Mouse (Mus musculus) forebrain, embryonic 14.5 days (tissue): Measurements from ENCODE around the gene Cmah. TPM values are rescaled to one million over a fixed set of nuclear protein-coding genes. Genes with fewer than 3 reads are reported as not detected.

Experiments used
- ATAC-seq: fragments of 200-750 bp; cut with Nextera tagmentation; 2 replicates; pipeline ENCODE4 v1.8.0; 2017; ENCODE audit warnings: mild to moderate bottlenecking, moderate library complexity
- DNase-seq: peaks from one replicate; pipeline ENCODE4 v3.0.0-alpha.2; 2015; ENCODE audit warnings: low spot score
- H3K27ac ChIP-seq: fragments of 300-500 bp; sonication (generic); 2 replicates; pipeline ENCODE4 v1.5.1; 2014; ENCODE audit warnings: low read depth, mild to moderate bottlenecking, control low read depth, low read length, moderate library complexity
- H3K27me3 ChIP-seq: fragments of 300-500 bp; sonication (generic); replicated peaks from 2 replicates; pipeline ENCODE4 v1.6.1; 2014; ENCODE audit warnings: low read length, control low read depth, mixed read lengths; ENCODE audit not compliant: control insufficient read depth, insufficient read depth
- H3K36me3 ChIP-seq: fragments of 300-500 bp; sonication (generic); 2 replicates; pipeline ENCODE4 v1.6.1; 2014; ENCODE audit warnings: low read length, control low read depth; ENCODE audit not compliant: control insufficient read depth, insufficient read depth
- H3K4me1 ChIP-seq: fragments of 300-500 bp; sonication (generic); 2 replicates; pipeline ENCODE4 v1.6.1; 2014; ENCODE audit warnings: antibody characterized with exemption, low read length, control low read depth; ENCODE audit not compliant: control insufficient read depth, insufficient read depth
- H3K4me2 ChIP-seq: fragments of 300-500 bp; sonication (generic); 2 replicates; pipeline ENCODE4 v1.6.1; 2014; ENCODE audit warnings: mild to moderate bottlenecking, control low read depth, low read length
- H3K4me3 ChIP-seq: fragments of 300-500 bp; sonication (generic); 2 replicates; pipeline ENCODE4 v1.5.1; 2014; ENCODE audit warnings: low read depth, low read length, control low read depth
- H3K9ac ChIP-seq: fragments of 300-500 bp; sonication (generic); 2 replicates; pipeline ENCODE4 v1.6.1; 2014; ENCODE audit warnings: mild to moderate bottlenecking, low read length, control low read depth, moderate library complexity
- H3K9me3 ChIP-seq: fragments of 300-500 bp; sonication (generic); replicated peaks from 2 replicates; pipeline ENCODE4 v1.6.1; 2016; ENCODE audit warnings: low read length, control low read depth, mixed read lengths; ENCODE audit not compliant: control insufficient read depth
- whole genome bisulfite sequencing: fragments of 180-500 bp; shearing (Covaris S2); extraction: QIAGEN DNeasy Blood & Tissue Kit; methylation state at CpG from one replicate; pipeline ENCODE4 v1.1.7; 2014; 5-methylcytosine and 5-hydroxymethylcytosine counted together
- polyA plus RNA-seq: library from polyadenylated mRNA; unstranded; fragments of >200 nt; fragmentation: Nextera tagmentation; extraction: Ambion mirVana; gene quantifications from 2 replicates; pipeline ENCODE4 v1.2.1, GENCODE M21; 2014

The Cmah gene
- polyA plus RNA-seq, 1 experiment from 2014 or later, result 0.20 TPM

GRCm38 (mm10) chr13:24498342-24498741 lies 171.1 kb downstream of the Cmah start:
- H3K9me3 ChIP-seq, result no peaks in the 10 kb centered on the region
- H3K4me3 ChIP-seq, result no peak overlapping the region
- DNase-seq (no peak), ATAC-seq (no peak)
- H3K27ac ChIP-seq, result no peak overlapping the region
- 80% methylated on average over 6 of the region's 6 CpGs for WGBS
- no peaks in the 10 kb centered on the region for H3K4me1 ChIP-seq
- no peak overlapping the region for H3K9ac ChIP-seq
- H3K27me3 ChIP-seq, result no peaks in the 10 kb centered on the region
- H3K36me3 ChIP-seq, result no peaks in the 10 kb centered on the region
- H3K4me2 ChIP-seq, result no peak overlapping the region

- Histone ChIP-seq H3K4me1 (no peaks in the 10 kb centered on the region), H3K36me3 (no peaks in the 10 kb centered on the region), H3K9me3 (no peaks in the 10 kb centered on the region), H3K9ac (no peak overlapping the region), H3K27ac (no peak overlapping the region), H3K27me3 (no peaks in the 10 kb centered on the region), H3K4me2 (no peak overlapping the region), H3K4me3 (no peak overlapping the region)
- WGBS, result 40% methylated on average over 3 of the region's 3 CpGs
- peak; percentile 65 for DNase-seq
- ATAC-seq, result 0 out of 2 replicates have a peak, but pooled peaks have one; percentile 37
Observed at GRCm38 (mm10) chr13:24499505-24499904, 172.3 kb downstream of the Cmah start.

GRCm38 (mm10) chr13:24501179-24501905 lies 174.1 kb downstream of the Cmah start:
- Histone ChIP-seq H3K4me3 (no peak overlapping the region), H3K9me3 (no peaks in the 10 kb centered on the region), H3K36me3 (no peaks in the 10 kb centered on the region), H3K4me2 (no peak overlapping the region), H3K9ac (no peak overlapping the region), H3K27me3 (no peaks in the 10 kb centered on the region), H3K27ac (no peak overlapping the region), H3K4me1 (no peaks in the 10 kb centered on the region)
- ATAC-seq (peak; percentile 79), DNase-seq (peak; percentile 46)
- WGBS, result 68% methylated on average over 25 of the region's 25 CpGs

- H3K4me1 ChIP-seq, result no peaks in the 10 kb centered on the region
- no peaks in the 10 kb centered on the region for H3K27me3 ChIP-seq
- no peaks in the 10 kb centered on the region for H3K9me3 ChIP-seq
- 89% methylated on average over 3 of the region's 3 CpGs for WGBS
- no peak overlapping the region for H3K4me3 ChIP-seq
- H3K36me3 ChIP-seq, result no peaks in the 10 kb centered on the region
- H3K9ac ChIP-seq, result no peak overlapping the region
- H3K4me2 ChIP-seq, result no peak overlapping the region
- H3K27ac ChIP-seq, result no peak overlapping the region
- ATAC-seq (no peak), DNase-seq (no peak)
Observed at GRCm38 (mm10) chr13:24501919-24502318, 174.7 kb downstream of the Cmah start.

- no peaks in the 10 kb centered on the region for H3K36me3 ChIP-seq
- H3K9me3 ChIP-seq, result no peaks in the 10 kb centered on the region
- H3K27ac ChIP-seq, result no peak overlapping the region
- DNase-seq (no peak), ATAC-seq (no peak)
- WGBS, result 88% methylated on average over 5 of the region's 5 CpGs
- no peak overlapping the region for H3K4me3 ChIP-seq
- no peaks in the 10 kb centered on the region for H3K27me3 ChIP-seq
- no peaks in the 10 kb centered on the region for H3K4me1 ChIP-seq
- H3K9ac ChIP-seq, result no peak overlapping the region
- no peak overlapping the region for H3K4me2 ChIP-seq
Observed at GRCm38 (mm10) chr13:24505812-24506211, 178.6 kb downstream of the Cmah start.

GRCm38 (mm10) chr13:24507156-24507555 lies 180.0 kb downstream of the Cmah start:
- Histone ChIP-seq H3K4me1 (no peaks in the 10 kb centered on the region), H3K9me3 (no peaks in the 10 kb centered on the region), H3K27me3 (no peaks in the 10 kb centered on the region), H3K27ac (no peak overlapping the region), H3K9ac (no peak overlapping the region), H3K4me2 (no peak overlapping the region), H3K36me3 (no peaks in the 10 kb centered on the region), H3K4me3 (no peak overlapping the region)
- 77% methylated on average over 6 of the region's 6 CpGs for WGBS
- ATAC-seq, result no peak
- DNase-seq, result no peak

- no peak overlapping the region for H3K27ac ChIP-seq
- 81% methylated on average over 1 of the region's 1 CpGs for WGBS
- H3K4me3 ChIP-seq, result no peak overlapping the region
- no peaks in the 10 kb centered on the region for H3K27me3 ChIP-seq
- ATAC-seq (no peak), DNase-seq (no peak)
- no peak overlapping the region for H3K4me2 ChIP-seq
- H3K9ac ChIP-seq, result no peak overlapping the region
- no peaks in the 10 kb centered on the region for H3K9me3 ChIP-seq
- no peaks in the 10 kb centered on the region for H3K36me3 ChIP-seq
- no peaks in the 10 kb centered on the region for H3K4me1 ChIP-seq
Observed at GRCm38 (mm10) chr13:24508917-24509316, 181.7 kb downstream of the Cmah start.

GRCm38 (mm10) chr13:24511367-24511766 lies 184.2 kb downstream of the Cmah start:
- Histone ChIP-seq H3K4me3 (no peak overlapping the region), H3K4me2 (no peak overlapping the region), H3K27me3 (no peaks in the 10 kb centered on the region), H3K9ac (no peak overlapping the region), H3K36me3 (no peaks in the 10 kb centered on the region), H3K4me1 (no peaks in the 10 kb centered on the region), H3K27ac (no peak overlapping the region), H3K9me3 (no peaks in the 10 kb centered on the region)
- ATAC-seq (no peak), DNase-seq (no peak)
- WGBS, result 89% methylated on average over 1 of the region's 1 CpGs

GRCm38 (mm10) chr13:24511932-24512520 lies 184.8 kb downstream of the Cmah start:
- no peak for ATAC-seq

More at GRCm38 (mm10) chr13:24511932-24512520, 184.8 kb downstream of the Cmah start:
- H3K27me3 ChIP-seq, result no peaks in the 10 kb centered on the region
- H3K9ac ChIP-seq, result no peak overlapping the region
- H3K36me3 ChIP-seq, result no peaks in the 10 kb centered on the region
- no peaks in the 10 kb centered on the region for H3K4me1 ChIP-seq
- no peaks in the 10 kb centered on the region for H3K9me3 ChIP-seq
- H3K4me3 ChIP-seq, result no peak overlapping the region
- H3K4me2 ChIP-seq, result no peak overlapping the region
- 72% methylated on average over 14 of the region's 14 CpGs for WGBS
- no peak for DNase-seq
- no peak overlapping the region for H3K27ac ChIP-seq
